Mouse (Mus musculus) neural tube, embryonic 11.5 days (tissue): ENCODE measurements around the gene Adgrb3. TPM values are rescaled to one million over a fixed set of nuclear protein-coding genes. Genes with fewer than 3 reads are reported as not detected.

Experiments
- ATAC-seq: fragments of 200-750 bp; cut with Nextera tagmentation; 2 replicates; pipeline ENCODE4 v1.8.0; 2017; ENCODE audit warnings: moderate number of reproducible peaks, mild to moderate bottlenecking, moderate TSS enrichment, moderate library complexity; ENCODE audit not compliant: insufficient read depth, low FRiP score, low TSS enrichment
- DNase-seq: peaks from one replicate; pipeline ENCODE4 v3.0.0-alpha.2; 2015; ENCODE audit warnings: low spot score
- H3K27ac ChIP-seq: fragments of 300-500 bp; sonication (generic); 2 replicates; pipeline ENCODE4 v1.5.1; 2014; ENCODE audit warnings: low read depth, mild to moderate bottlenecking, low read length
- H3K27me3 ChIP-seq: fragments of 300-500 bp; sonication (generic); 2 replicates; pipeline ENCODE4 v1.6.1; 2014; ENCODE audit warnings: mild to moderate bottlenecking, low read length, mixed read lengths; ENCODE audit not compliant: control insufficient read depth, insufficient read depth
- H3K36me3 ChIP-seq: fragments of 300-500 bp; sonication (generic); 2 replicates; pipeline ENCODE4 v1.6.1; 2014; ENCODE audit warnings: mild to moderate bottlenecking, low read length, moderate library complexity, mixed read lengths; ENCODE audit not compliant: control insufficient read depth, insufficient read depth
- H3K4me1 ChIP-seq: fragments of 300-500 bp; sonication (generic); 2 replicates; pipeline ENCODE4 v1.6.1; 2014; ENCODE audit warnings: low read length, mixed read lengths; ENCODE audit not compliant: control insufficient read depth, insufficient read depth
- H3K4me2 ChIP-seq: fragments of 300-500 bp; sonication (generic); 2 replicates; pipeline ENCODE4 v1.6.1; 2014; ENCODE audit warnings: low read depth, mild to moderate bottlenecking, moderate library complexity
- H3K4me3 ChIP-seq: fragments of 300-500 bp; sonication (generic); 2 replicates; pipeline ENCODE4 v1.5.1; 2014; ENCODE audit warnings: low read depth, low read length
- H3K9ac ChIP-seq: fragments of 300-500 bp; sonication (generic); 2 replicates; pipeline ENCODE4 v1.6.1; 2014; ENCODE audit warnings: mild to moderate bottlenecking, low read length
- H3K9me3 ChIP-seq: fragments of 300-500 bp; sonication (generic); 2 replicates; pipeline ENCODE4 v1.6.1; 2016; ENCODE audit warnings: low read length; ENCODE audit not compliant: control insufficient read depth
- WGBS: fragments of 180-500 bp; shearing (Covaris S2); extraction: QIAGEN DNeasy Blood & Tissue Kit; methylation state at CpG from one replicate; pipeline ENCODE4 v1.1.7; 2014; 5-methylcytosine and 5-hydroxymethylcytosine counted together
- polyA plus RNA-seq: library from polyadenylated mRNA; unstranded; fragments of >200 nt; fragmentation: Nextera tagmentation; extraction: Ambion mirVana; gene quantifications from 2 replicates; pipeline ENCODE4 v1.2.1, GENCODE M21; 2014

Adgrb3 gene
- polyA plus RNA-seq, 1 experiment from 2014 or later, result 12.1 TPM

DNA sequence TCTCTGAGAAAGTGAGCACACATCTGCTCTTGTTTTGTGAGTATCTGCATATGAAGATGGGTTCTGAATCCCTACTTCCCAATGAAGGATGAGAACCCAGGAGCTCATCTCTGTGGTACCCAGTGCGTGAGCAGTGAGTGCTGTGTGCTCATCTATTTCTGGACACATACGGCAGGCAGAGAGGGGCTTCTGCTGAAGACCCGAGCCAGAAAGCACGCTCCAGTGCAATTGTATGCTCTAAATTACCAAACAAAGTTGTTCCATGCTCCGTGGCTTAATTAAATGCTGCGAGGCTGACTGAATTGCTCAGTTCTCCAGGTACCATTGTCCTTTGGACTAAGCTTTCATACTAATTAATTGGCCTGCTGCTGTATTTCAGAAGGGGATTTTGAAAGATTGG lies 648.9 kb downstream of the Adgrb3 start:
- Histone ChIP-seq H3K4me2 (no peak overlapping the region), H3K4me3 (no peak overlapping the region), H3K4me1 (no peaks in the 10 kb centered on the region), H3K27me3 (no peaks in the 10 kb centered on the region), H3K36me3 (no peaks in the 10 kb centered on the region), H3K9ac (no peak overlapping the region), H3K27ac (no peak overlapping the region), H3K9me3 (no peaks in the 10 kb centered on the region)
- no peak for ATAC-seq
- no peak for DNase-seq
- 59% methylated on average over 6 of the region's 6 CpGs for WGBS

DNA sequence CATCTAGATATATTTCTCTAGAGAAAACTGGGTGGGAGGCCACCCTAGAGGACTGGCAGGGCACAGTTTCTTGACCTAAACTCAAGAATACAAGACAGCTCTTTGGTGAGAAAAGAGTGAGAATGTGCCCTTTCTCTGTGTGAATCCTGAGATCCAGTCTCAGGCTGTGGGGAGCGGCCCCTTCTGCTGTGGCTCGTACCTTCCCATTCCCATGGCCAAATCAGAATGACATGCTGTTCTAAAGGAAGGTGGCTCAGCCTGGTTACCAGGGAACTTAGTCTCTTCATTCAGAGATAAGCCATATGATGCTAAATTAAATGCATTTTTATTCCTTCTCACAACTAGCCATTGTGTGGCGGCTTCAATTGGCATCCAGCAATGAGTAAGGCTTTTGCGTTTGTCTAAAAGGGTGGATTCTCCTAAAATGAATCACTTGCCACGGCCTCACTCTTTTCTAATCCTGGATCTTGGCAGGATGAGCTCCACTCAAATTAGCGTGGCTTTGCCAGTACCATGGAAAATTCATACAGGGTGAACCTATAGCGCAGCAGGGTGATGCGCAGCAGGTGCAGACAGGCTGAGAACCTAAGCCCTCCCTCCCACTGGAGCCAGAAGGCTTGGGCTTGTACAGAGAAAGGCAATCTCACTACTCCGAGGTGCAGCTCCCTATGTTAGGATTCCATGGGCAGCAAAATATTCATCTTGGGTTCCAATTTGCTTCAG lies 649.5 kb downstream of the Adgrb3 start:
- no peaks in the 10 kb centered on the region for H3K9me3 ChIP-seq
- DNase-seq (no peak), ATAC-seq (no peak)
- no peak overlapping the region for H3K4me3 ChIP-seq
- H3K27ac ChIP-seq, result no peak overlapping the region
- 71% methylated on average over 9 of the region's 9 CpGs for WGBS
- no peaks in the 10 kb centered on the region for H3K36me3 ChIP-seq
- no peak overlapping the region for H3K4me2 ChIP-seq
- H3K9ac ChIP-seq, result no peak overlapping the region
- no peaks in the 10 kb centered on the region for H3K27me3 ChIP-seq
- H3K4me1 ChIP-seq, result no peaks in the 10 kb centered on the region

DNA sequence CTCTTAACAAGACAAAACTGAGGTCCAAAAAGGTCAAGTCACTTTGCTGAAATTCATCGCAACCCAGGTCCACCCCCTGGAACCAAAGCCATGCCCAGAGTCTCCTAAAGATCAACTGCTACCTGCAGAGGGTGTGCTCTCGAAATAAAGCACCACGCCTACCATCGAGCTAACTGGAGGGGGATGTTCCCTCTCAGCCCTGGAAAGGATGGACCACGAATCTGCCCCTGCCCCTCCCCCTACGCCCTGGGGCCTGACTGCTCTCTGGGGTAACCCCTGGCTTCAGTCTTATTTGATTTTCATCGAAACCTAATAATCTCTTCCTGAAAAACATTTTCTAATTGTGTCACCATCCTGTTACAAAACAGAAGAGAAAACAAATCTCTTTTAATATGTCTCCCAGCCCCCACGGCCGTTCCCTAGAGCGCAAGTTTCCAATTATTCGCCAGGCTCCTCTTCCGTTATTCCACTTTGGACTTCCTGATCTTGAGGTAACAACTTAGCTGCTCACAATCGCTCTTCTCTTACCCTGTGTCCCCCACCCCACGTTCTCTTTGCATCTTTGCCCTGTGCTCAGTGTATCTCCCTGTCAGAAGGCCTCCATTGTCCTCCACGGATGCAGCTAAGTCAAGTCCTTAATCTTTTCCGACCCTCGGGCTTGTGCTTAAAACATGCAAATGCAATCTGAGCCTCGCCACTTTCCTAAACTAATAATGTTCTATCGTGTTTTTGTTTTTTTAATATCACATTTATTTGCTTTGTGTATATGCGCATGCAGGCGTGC lies 651.0 kb downstream of the Adgrb3 start:
- Histone ChIP-seq H3K4me3 (no peak overlapping the region), H3K9me3 (no peaks in the 10 kb centered on the region), H3K4me2 (no peak overlapping the region), H3K4me1 (no peaks in the 10 kb centered on the region), H3K27me3 (no peaks in the 10 kb centered on the region), H3K36me3 (no peaks in the 10 kb centered on the region), H3K9ac (no peak overlapping the region), H3K27ac (no peak overlapping the region)
- DNase-seq (no peak), ATAC-seq (no peak)
- WGBS, result 54% methylated on average over 21 of the region's 21 CpGs

- Histone ChIP-seq H3K9ac (no peak overlapping the region), H3K4me1 (no peaks in the 10 kb centered on the region), H3K9me3 (no peaks in the 10 kb centered on the region), H3K4me2 (no peak overlapping the region), H3K36me3 (no peaks in the 10 kb centered on the region), H3K27ac (no peak overlapping the region), H3K4me3 (no peak overlapping the region), H3K27me3 (no peaks in the 10 kb centered on the region)
- WGBS, result 91% methylated on average over 5 of the region's 5 CpGs
- ATAC-seq (no peak), DNase-seq (no peak)
These were observed 662.4 kb downstream of the Adgrb3 start for GRCm38 (mm10) chr1:25167120-25167519.

GRCm38 (mm10) chr1:25166036-25166796 lies 663.3 kb downstream of the Adgrb3 start:
- H3K4me3 ChIP-seq, result no peak overlapping the region
- DNase-seq, result no peak
- no peak overlapping the region for H3K27ac ChIP-seq
- ATAC-seq, result no peak
- no peaks in the 10 kb centered on the region for H3K9me3 ChIP-seq
- H3K36me3 ChIP-seq, result no peaks in the 10 kb centered on the region
- H3K4me1 ChIP-seq, result no peaks in the 10 kb centered on the region
- no peaks in the 10 kb centered on the region for H3K27me3 ChIP-seq
- H3K4me2 ChIP-seq, result no peak overlapping the region
- 69% methylated on average over 11 of the region's 11 CpGs for WGBS
- no peak overlapping the region for H3K9ac ChIP-seq

DNA sequence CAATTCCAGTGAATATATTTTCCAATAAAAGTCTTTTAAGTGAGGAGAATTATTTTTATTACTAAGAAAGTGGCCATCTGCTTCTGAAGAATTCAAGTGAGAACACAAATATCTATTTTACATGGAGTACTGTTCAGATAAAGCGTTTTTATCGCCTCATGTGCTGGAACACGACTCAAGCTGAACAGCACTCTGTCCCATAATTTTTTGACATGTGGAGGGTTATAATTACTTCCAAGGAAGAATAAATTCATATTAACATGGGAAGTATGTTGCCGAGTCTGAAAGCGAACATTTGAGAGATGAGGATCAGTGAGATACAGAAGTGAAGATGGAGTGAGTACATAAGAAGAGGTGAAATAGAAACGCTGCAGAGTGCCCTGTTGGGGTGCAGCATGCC lies 665.9 kb downstream of the Adgrb3 start:
- Histone ChIP-seq H3K4me1 (no peaks in the 10 kb centered on the region), H3K36me3 (no peaks in the 10 kb centered on the region), H3K9me3 (no peaks in the 10 kb centered on the region), H3K27ac (no peak overlapping the region), H3K9ac (no peak overlapping the region), H3K27me3 (no peaks in the 10 kb centered on the region), H3K4me3 (no peak overlapping the region), H3K4me2 (no peak overlapping the region)
- ATAC-seq, result no peak
- WGBS, result 83% methylated on average over 6 of the region's 6 CpGs
- no peak for DNase-seq

GRCm38 (mm10) chr1:25146206-25146605 lies 683.3 kb downstream of the Adgrb3 start:
- no peak overlapping the region for H3K9ac ChIP-seq
- ATAC-seq, result no peak
- WGBS, result 93% methylated on average over 3 of the region's 3 CpGs

GRCm38 (mm10) chr1:25132150-25132824 lies 697.2 kb downstream of the Adgrb3 start:
- DNase-seq (no peak), ATAC-seq (no peak)
- H3K4me2 ChIP-seq, result no peak overlapping the region

More at GRCm38 (mm10) chr1:25146206-25146605, 683.3 kb downstream of the Adgrb3 start:
- DNase-seq, result no peak
- H3K27me3 ChIP-seq, result no peaks in the 10 kb centered on the region
- H3K36me3 ChIP-seq, result no peaks in the 10 kb centered on the region
- no peaks in the 10 kb centered on the region for H3K4me1 ChIP-seq
- no peak overlapping the region for H3K4me2 ChIP-seq
- H3K27ac ChIP-seq, result no peak overlapping the region
- no peak overlapping the region for H3K4me3 ChIP-seq
- H3K9me3 ChIP-seq, result no peaks in the 10 kb centered on the region

More at GRCm38 (mm10) chr1:25132150-25132824, 697.2 kb downstream of the Adgrb3 start:
- H3K4me3 ChIP-seq, result no peak overlapping the region
- no peak overlapping the region for H3K27ac ChIP-seq
- no peaks in the 10 kb centered on the region for H3K27me3 ChIP-seq
- H3K36me3 ChIP-seq, result no peaks in the 10 kb centered on the region
- H3K4me1 ChIP-seq, result no peaks in the 10 kb centered on the region
- 81% methylated on average over 4 of the region's 4 CpGs for WGBS
- H3K9me3 ChIP-seq, result no peaks in the 10 kb centered on the region
- no peak overlapping the region for H3K9ac ChIP-seq
